Mouse (Mus musculus) limb, embryonic 10.5 days (tissue): ENCODE results near the gene Pnmt. TPM values are rescaled to one million over a fixed set of nuclear protein-coding genes. Genes with fewer than 3 reads are reported as not detected.

Experiments used
- DNase-seq: peaks from one replicate; pipeline ENCODE4 v3.0.0-alpha.2; 2017; ENCODE audit warnings: low spot score
- H3K27ac ChIP-seq: fragments of 300-500 bp; sonication (generic); 2 replicates; pipeline ENCODE4 v1.5.1; 2016; ENCODE audit warnings: mild to moderate bottlenecking
- H3K27me3 ChIP-seq: fragments of 300-500 bp; sonication (generic); 2 replicates; pipeline ENCODE4 v1.6.1; 2016; ENCODE audit warnings: low read depth, mild to moderate bottlenecking; ENCODE audit not compliant: poor library complexity, severe bottlenecking
- H3K36me3 ChIP-seq: fragments of 300-500 bp; sonication (generic); 2 replicates; pipeline ENCODE4 v1.6.1; 2016; ENCODE audit warnings: mild to moderate bottlenecking, moderate library complexity
- H3K4me1 ChIP-seq: fragments of 300-500 bp; sonication (generic); 2 replicates; pipeline ENCODE4 v1.6.1; 2016
- H3K4me3 ChIP-seq: fragments of 300-500 bp; sonication (generic); 2 replicates; pipeline ENCODE4 v1.5.1; 2016; ENCODE audit warnings: mild to moderate bottlenecking, moderate library complexity
- H3K9me3 ChIP-seq: fragments of 300-500 bp; sonication (generic); replicated peaks from 2 replicates; pipeline ENCODE4 v1.6.1; 2016; ENCODE audit warnings: mild to moderate bottlenecking
- WGBS: fragments of 180-500 bp; shearing (Covaris S2); methylation state at CpG from one replicate; pipeline ENCODE4 v1.1.7; 2016; 5-methylcytosine and 5-hydroxymethylcytosine counted together
- polyA plus RNA-seq: library from polyadenylated mRNA; unstranded; fragments of >200 nt; fragmentation: Nextera tagmentation; extraction: Ambion mirVana; gene quantifications from 2 replicates; pipeline ENCODE4 v1.2.1, GENCODE M21; 2016

The Pnmt gene
- polyA plus RNA-seq, 1 experiment from 2014 or later = 0.61 TPM

DNA sequence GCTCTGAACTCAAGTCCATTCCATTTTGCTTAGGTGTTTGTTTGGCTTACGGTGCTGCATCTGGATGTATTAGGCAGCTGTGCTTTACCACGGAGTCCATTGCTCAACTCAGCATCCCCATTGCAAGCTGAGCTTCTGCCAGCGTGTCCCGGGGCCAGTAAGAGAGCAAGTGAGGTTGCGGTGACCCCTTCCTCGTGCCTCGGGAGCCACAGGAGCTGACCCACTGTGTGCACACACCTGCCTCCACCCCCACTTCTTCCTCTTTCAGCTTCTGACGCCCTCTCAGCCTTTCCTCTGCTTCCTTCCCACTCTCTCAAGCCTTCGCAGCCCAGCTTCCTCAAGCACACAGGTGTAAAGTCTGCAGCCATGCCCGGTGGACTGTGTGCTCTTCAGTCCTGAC, 20.0 kb upstream of the Pnmt start:
- no peak for DNase-seq
- Histone ChIP-seq H3K4me3 (no peak overlapping the region), H3K4me1 (peaks cover 11% of the 10 kb centered on the region), H3K9me3 (no peaks in the 10 kb centered on the region), H3K36me3 (peaks cover 14% of the 10 kb centered on the region), H3K27me3 (no peaks in the 10 kb centered on the region), H3K27ac (no peak overlapping the region)
- 69% methylated on average over 10 of the region's 10 CpGs for WGBS

GRCm38 (mm10) chr11:98367171-98367862, 18.9 kb upstream of the Pnmt start:
- H3K4me3 ChIP-seq = no peak overlapping the region
- H3K27me3 ChIP-seq = no peaks in the 10 kb centered on the region
- WGBS = 81% methylated on average over 10 of the region's 10 CpGs
- H3K9me3 ChIP-seq = no peaks in the 10 kb centered on the region
- peaks cover 10% of the 10 kb centered on the region for H3K36me3 ChIP-seq
- H3K4me1 ChIP-seq = peaks cover 14% of the 10 kb centered on the region
- H3K27ac ChIP-seq = no peak overlapping the region
- DNase-seq = no peak

DNA sequence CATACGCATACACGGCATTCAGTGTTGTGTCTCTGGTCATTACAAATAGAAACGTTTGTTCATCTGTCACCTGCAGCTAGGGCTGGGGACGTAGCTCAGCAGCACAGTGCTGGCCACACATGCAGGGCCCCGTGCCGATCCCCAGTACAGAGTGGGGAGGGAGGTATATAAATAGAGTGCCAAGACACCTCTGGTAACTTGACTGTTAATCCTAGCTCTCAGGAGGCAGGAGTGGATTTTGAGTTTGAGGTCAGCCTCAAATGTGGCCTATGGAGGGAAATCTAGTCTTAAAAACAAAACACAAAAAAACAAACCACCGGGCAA, 18.4 kb upstream of the Pnmt start:
- no peaks in the 10 kb centered on the region for H3K9me3 ChIP-seq
- DNase-seq = no peak
- WGBS = 90% methylated on average over 7 of the region's 7 CpGs
- no peaks in the 10 kb centered on the region for H3K27me3 ChIP-seq
- no peak overlapping the region for H3K4me3 ChIP-seq
- H3K36me3 ChIP-seq = peaks cover 10% of the 10 kb centered on the region
- peaks cover 14% of the 10 kb centered on the region for H3K4me1 ChIP-seq
- H3K27ac ChIP-seq = no peak overlapping the region

DNA sequence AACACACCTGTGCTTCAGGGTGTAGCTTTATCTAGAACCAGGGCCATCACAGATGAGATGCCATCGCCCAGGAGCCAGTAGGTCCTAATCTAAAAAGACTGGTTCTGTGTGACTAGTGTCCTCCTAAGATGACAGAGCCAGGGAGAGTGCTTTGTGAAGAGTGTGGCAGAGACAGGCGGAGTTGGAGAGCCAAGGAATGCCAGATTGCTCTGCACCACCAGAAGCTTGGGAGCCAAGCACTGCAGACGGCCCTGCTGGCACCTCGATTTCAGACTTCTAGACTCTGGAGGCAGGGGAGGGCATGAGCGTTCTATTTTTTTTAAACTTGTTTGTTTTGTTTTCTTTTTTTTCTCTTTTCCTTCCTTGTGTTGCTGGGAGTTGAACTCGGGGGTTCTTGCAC, 16.9 kb upstream of the Pnmt start:
- Histone ChIP-seq H3K27ac (no peak overlapping the region), H3K9me3 (no peaks in the 10 kb centered on the region), H3K4me1 (peaks cover 14% of the 10 kb centered on the region), H3K4me3 (no peak overlapping the region), H3K36me3 (peaks cover 18% of the 10 kb centered on the region), H3K27me3 (no peaks in the 10 kb centered on the region)
- DNase-seq = no peak
- 92% methylated on average over 6 of the region's 6 CpGs for WGBS

DNA sequence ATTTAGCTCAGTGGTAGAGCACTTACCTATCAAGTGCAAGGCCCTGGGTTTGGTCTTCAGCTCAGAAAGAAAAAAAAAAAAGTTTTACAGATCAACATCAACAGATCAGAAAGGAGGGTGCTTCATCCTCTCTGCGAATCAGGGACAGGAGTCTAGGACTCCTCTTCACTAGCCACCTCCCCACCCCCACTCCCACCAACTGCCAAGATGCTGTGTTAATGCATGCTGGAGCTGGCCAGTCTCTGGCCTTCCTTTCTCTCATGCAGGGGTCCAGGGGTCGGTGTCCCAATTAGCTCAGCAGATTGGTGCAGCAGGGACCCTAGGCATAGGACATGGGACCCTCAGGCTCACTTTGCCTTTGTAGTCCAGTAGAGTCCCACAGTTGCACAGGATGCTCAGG, 15.7 kb upstream of the Pnmt start:
- H3K27me3 ChIP-seq = no peaks in the 10 kb centered on the region
- no peak overlapping the region for H3K27ac ChIP-seq
- H3K36me3 ChIP-seq = peaks cover 30% of the 10 kb centered on the region
- 75% methylated on average over 2 of the region's 2 CpGs for WGBS
- no peak overlapping the region for H3K4me3 ChIP-seq
- H3K4me1 ChIP-seq = peaks cover 14% of the 10 kb centered on the region
- DNase-seq = no peak
- H3K9me3 ChIP-seq = no peaks in the 10 kb centered on the region

GRCm38 (mm10) chr11:98371556-98372240, 14.6 kb upstream of the Pnmt start:
- H3K4me1 ChIP-seq = peaks cover 14% of the 10 kb centered on the region
- H3K27ac ChIP-seq = no peak overlapping the region
- H3K27me3 ChIP-seq = no peaks in the 10 kb centered on the region
- peaks cover 36% of the 10 kb centered on the region for H3K36me3 ChIP-seq
- DNase-seq = no peak
- no peak overlapping the region for H3K4me3 ChIP-seq
- WGBS = 51% methylated on average over 10 of the region's 10 CpGs
- H3K9me3 ChIP-seq = no peaks in the 10 kb centered on the region

DNA sequence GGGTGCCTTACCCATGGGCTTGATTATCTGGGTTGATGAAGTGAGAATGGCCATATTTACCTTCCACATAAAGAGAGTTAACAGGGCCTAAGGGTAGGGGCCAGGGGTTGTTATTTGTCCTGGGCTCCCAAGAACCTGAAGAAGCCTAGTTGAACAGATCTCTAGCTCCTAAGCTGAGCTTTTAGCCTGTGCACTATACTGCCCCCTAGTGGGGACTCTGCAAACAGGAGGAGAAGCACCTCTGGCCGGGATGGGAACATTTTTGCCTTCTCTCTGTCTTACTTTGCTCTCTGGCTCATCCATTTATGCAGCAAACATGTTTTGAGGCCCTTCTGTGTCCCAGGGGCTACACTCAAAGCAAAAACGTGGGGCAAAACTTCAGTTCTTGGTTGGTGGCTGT, 13.8 kb upstream of the Pnmt start:
- Histone ChIP-seq H3K9me3 (no peaks in the 10 kb centered on the region), H3K36me3 (peaks cover 43% of the 10 kb centered on the region), H3K4me3 (no peak overlapping the region), H3K4me1 (peaks cover 14% of the 10 kb centered on the region), H3K27ac (no peak overlapping the region), H3K27me3 (no peaks in the 10 kb centered on the region)
- 8% methylated on average over 2 of the region's 2 CpGs for WGBS
- peak; percentile 76 for DNase-seq

- Histone ChIP-seq H3K36me3 (peaks cover 51% of the 10 kb centered on the region), H3K4me3 (no peak overlapping the region), H3K9me3 (no peaks in the 10 kb centered on the region), H3K4me1 (peaks cover 14% of the 10 kb centered on the region), H3K27ac (no peak overlapping the region), H3K27me3 (no peaks in the 10 kb centered on the region)
- no peak for DNase-seq
- 91% methylated on average over 6 of the region's 6 CpGs for WGBS
These were observed 13.0 kb upstream of the Pnmt start for GRCm38 (mm10) chr11:98373244-98373643.

- H3K4me3 ChIP-seq = no peak overlapping the region
- H3K27ac ChIP-seq = no peak overlapping the region
- H3K36me3 ChIP-seq = peaks cover 61% of the 10 kb centered on the region
- 84% methylated on average over 8 of the region's 8 CpGs for WGBS
- peaks cover 14% of the 10 kb centered on the region for H3K4me1 ChIP-seq
- H3K9me3 ChIP-seq = no peaks in the 10 kb centered on the region
- DNase-seq = no peak
- no peaks in the 10 kb centered on the region for H3K27me3 ChIP-seq
These were observed 12.0 kb upstream of the Pnmt start for GRCm38 (mm10) chr11:98374266-98374665.

DNA sequence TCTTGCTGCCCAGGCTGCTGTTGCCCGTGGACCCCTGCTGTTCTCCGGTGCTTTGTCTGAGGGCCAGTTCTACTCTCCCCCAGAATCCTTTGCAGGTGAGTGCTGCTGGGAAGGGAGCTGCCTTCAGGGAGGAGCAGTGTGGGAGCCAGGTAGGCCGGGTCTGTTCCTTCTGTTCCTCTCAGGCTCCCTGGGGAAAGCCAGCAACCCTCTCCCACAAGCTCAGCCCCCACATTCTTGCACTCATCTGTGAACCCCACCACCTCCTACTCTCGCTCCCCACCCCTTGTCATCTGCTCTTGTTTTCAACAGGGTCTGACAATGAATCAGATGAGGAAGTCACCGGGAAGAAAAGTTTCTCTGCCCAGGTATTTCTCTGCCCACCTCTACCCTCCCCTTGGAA, 9.5 kb upstream of the Pnmt start:
- no peak overlapping the region for H3K27ac ChIP-seq
- 74% methylated on average over 5 of the region's 5 CpGs for WGBS
- peaks cover 4% of the 10 kb centered on the region for H3K4me1 ChIP-seq
- peaks cover 86% of the 10 kb centered on the region for H3K36me3 ChIP-seq
- DNase-seq = no peak
- no peak overlapping the region for H3K4me3 ChIP-seq
- H3K9me3 ChIP-seq = no peaks in the 10 kb centered on the region
- H3K27me3 ChIP-seq = no peaks in the 10 kb centered on the region

DNA sequence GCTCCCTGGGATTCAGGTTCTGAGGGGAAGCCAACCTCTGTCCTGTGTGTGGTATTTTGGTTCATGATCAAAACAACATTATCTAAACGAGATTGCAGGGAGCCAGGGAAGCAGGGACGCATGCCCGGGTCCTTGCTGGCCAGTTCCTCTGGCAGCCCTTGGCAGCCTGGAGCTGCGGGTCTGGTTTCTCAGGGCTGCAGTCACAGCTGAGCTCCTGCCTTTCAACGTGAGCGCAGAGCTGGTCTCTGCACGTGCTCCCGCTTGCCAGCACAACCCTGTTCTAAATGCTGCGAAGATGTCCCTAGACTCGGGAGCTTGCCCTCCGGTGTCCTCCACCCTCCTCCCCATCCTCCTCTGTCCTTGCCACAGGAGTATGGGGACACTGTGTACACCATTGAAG, 8.5 kb upstream of the Pnmt start:
- Histone ChIP-seq H3K27ac (no peak overlapping the region), H3K27me3 (no peaks in the 10 kb centered on the region), H3K36me3 (peaks cover 87% of the 10 kb centered on the region), H3K9me3 (no peaks in the 10 kb centered on the region), H3K4me1 (no peaks in the 10 kb centered on the region), H3K4me3 (no peak overlapping the region)
- DNase-seq = no peak
- 83% methylated on average over 11 of the region's 11 CpGs for WGBS

- no peak for DNase-seq
- H3K4me1 ChIP-seq = no peaks in the 10 kb centered on the region
- no peaks in the 10 kb centered on the region for H3K9me3 ChIP-seq
- peaks cover 15% of the 10 kb centered on the region for H3K27me3 ChIP-seq
- no peak overlapping the region for H3K4me3 ChIP-seq
- WGBS = 92% methylated on average over 7 of the region's 7 CpGs
- H3K27ac ChIP-seq = no peak overlapping the region
- H3K36me3 ChIP-seq = peaks cover 75% of the 10 kb centered on the region
These were observed 6.9 kb upstream of the Pnmt start for GRCm38 (mm10) chr11:98379379-98379778.

DNA sequence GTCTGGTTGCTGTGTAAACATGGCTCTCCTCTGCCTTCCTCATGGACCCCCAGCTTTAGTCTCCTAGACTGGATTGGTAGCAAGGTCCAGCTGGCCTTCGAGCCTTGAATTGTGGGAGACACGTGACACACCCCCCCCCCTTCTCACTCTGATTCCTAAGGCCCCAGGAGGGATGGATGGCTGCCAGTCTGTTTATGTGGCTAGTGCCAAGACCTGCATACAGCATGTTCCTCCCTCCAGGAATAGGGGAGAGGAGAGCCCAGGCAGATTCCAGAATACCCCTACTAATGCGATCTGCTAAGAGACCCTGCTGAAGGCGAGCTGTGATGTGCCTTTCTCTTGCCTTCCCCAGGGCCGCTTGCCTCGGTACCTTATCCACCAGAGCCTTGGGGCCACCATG, 6.1 kb upstream of the Pnmt start:
- no peak for DNase-seq
- no peaks in the 10 kb centered on the region for H3K4me1 ChIP-seq
- H3K27me3 ChIP-seq = peaks cover 22% of the 10 kb centered on the region
- H3K36me3 ChIP-seq = peaks cover 68% of the 10 kb centered on the region
- no peak overlapping the region for H3K4me3 ChIP-seq
- H3K9me3 ChIP-seq = no peaks in the 10 kb centered on the region
- no peak overlapping the region for H3K27ac ChIP-seq
- 87% methylated on average over 6 of the region's 6 CpGs for WGBS

- 86% methylated on average over 2 of the region's 2 CpGs for WGBS
- H3K9me3 ChIP-seq = no peaks in the 10 kb centered on the region
- H3K4me3 ChIP-seq = no peak overlapping the region
- peaks cover 38% of the 10 kb centered on the region for H3K27me3 ChIP-seq
- peaks cover 52% of the 10 kb centered on the region for H3K36me3 ChIP-seq
- no peak for DNase-seq
- no peak overlapping the region for H3K27ac ChIP-seq
- peaks cover 5% of the 10 kb centered on the region for H3K4me1 ChIP-seq
These were observed 4.6 kb upstream of the Pnmt start for GRCm38 (mm10) chr11:98381651-98382050.
